Mouse (Mus musculus) liver, embryonic 16.5 days (tissue): Measurements from ENCODE around the gene Kansl2. TPM values are rescaled to one million over a fixed set of nuclear protein-coding genes. Genes with fewer than 3 reads are reported as not detected.

Experiments
- ATAC-seq: fragments of 200-750 bp; cut with Nextera tagmentation; 2 replicates; pipeline ENCODE4 v1.8.0; 2017; ENCODE audit warnings: low read depth, mild to moderate bottlenecking, moderate number of reproducible peaks, moderate library complexity
- H3K27ac ChIP-seq: fragments of 300-500 bp; sonication (generic); 2 replicates; pipeline ENCODE4 v1.5.1; 2014; ENCODE audit warnings: mild to moderate bottlenecking, low read length
- H3K27me3 ChIP-seq: fragments of 300-500 bp; sonication (generic); 2 replicates; pipeline ENCODE4 v1.6.1; 2014; ENCODE audit warnings: low read depth, low read length, mixed read lengths; ENCODE audit not compliant: control insufficient read depth, insufficient read depth
- H3K36me3 ChIP-seq: fragments of 300-500 bp; sonication (generic); 2 replicates; pipeline ENCODE4 v1.6.1; 2014; ENCODE audit warnings: mild to moderate bottlenecking; ENCODE audit not compliant: control insufficient read depth, insufficient read depth
- H3K4me1 ChIP-seq: fragments of 300-500 bp; sonication (generic); 2 replicates; pipeline ENCODE4 v1.6.1; 2014; ENCODE audit warnings: low read depth, low read length, mixed read lengths; ENCODE audit not compliant: control insufficient read depth
- H3K4me2 ChIP-seq: fragments of 300-500 bp; sonication (generic); 2 replicates; pipeline ENCODE4 v1.6.1; 2014; ENCODE audit warnings: low read depth, low read length, mixed read lengths
- H3K4me3 ChIP-seq: fragments of 300-500 bp; sonication (generic); 2 replicates; pipeline ENCODE4 v1.5.1; 2014; ENCODE audit warnings: low read depth, mild to moderate bottlenecking, low read length
- H3K9ac ChIP-seq: fragments of 300-500 bp; sonication (generic); 2 replicates; pipeline ENCODE4 v1.6.1; 2014; ENCODE audit warnings: low read depth, low read length
- H3K9me3 ChIP-seq: fragments of 300-500 bp; sonication (generic); replicated peaks from 2 replicates; pipeline ENCODE4 v1.6.1; 2016; ENCODE audit warnings: low read length; ENCODE audit not compliant: control insufficient read depth
- WGBS: fragments of 180-500 bp; shearing (Covaris S2); extraction: QIAGEN DNeasy Blood & Tissue Kit; methylation state at CpG from one replicate; pipeline ENCODE4 v1.1.7; 2014; ENCODE audit not compliant: insufficient replicate concordance; 5-methylcytosine and 5-hydroxymethylcytosine counted together
- polyA plus RNA-seq: library from polyadenylated mRNA; unstranded; fragments of >200 nt; fragmentation: Nextera tagmentation; extraction: Ambion mirVana; gene quantifications from 2 replicates; pipeline ENCODE4 v1.2.1, GENCODE M21; 2015

The Kansl2 gene
- polyA plus RNA-seq, 1 experiment from 2014 or later = 28.5 TPM

- WGBS = 34% methylated on average over 8 of the region's 8 CpGs
- Histone ChIP-seq H3K9ac (no peak overlapping the region), H3K36me3 (no peaks in the 10 kb centered on the region), H3K4me2 (no peak overlapping the region), H3K4me3 (no peak overlapping the region), H3K9me3 (no peaks in the 10 kb centered on the region), H3K27me3 (no peaks in the 10 kb centered on the region), H3K27ac (no peak overlapping the region), H3K4me1 (peaks cover 5% of the 10 kb centered on the region)
- no peak for ATAC-seq
These were observed 21.8 kb downstream of the Kansl2 start for GRCm38 (mm10) chr15:98512232-98512631.

GRCm38 (mm10) chr15:98511386-98511928, 22.6 kb downstream of the Kansl2 start:
- Histone ChIP-seq H3K36me3 (no peaks in the 10 kb centered on the region), H3K4me1 (peaks cover 5% of the 10 kb centered on the region), H3K4me2 (peak overlapping the region; percentile 60), H3K9me3 (no peaks in the 10 kb centered on the region), H3K27ac (no peak overlapping the region; the same call in 1 of the 2 replicates), H3K27me3 (no peaks in the 10 kb centered on the region), H3K4me3 (no peak overlapping the region), H3K9ac (no peak overlapping the region)
- 36% methylated on average over 13 of the region's 13 CpGs for WGBS
- ATAC-seq = no peak

DNA sequence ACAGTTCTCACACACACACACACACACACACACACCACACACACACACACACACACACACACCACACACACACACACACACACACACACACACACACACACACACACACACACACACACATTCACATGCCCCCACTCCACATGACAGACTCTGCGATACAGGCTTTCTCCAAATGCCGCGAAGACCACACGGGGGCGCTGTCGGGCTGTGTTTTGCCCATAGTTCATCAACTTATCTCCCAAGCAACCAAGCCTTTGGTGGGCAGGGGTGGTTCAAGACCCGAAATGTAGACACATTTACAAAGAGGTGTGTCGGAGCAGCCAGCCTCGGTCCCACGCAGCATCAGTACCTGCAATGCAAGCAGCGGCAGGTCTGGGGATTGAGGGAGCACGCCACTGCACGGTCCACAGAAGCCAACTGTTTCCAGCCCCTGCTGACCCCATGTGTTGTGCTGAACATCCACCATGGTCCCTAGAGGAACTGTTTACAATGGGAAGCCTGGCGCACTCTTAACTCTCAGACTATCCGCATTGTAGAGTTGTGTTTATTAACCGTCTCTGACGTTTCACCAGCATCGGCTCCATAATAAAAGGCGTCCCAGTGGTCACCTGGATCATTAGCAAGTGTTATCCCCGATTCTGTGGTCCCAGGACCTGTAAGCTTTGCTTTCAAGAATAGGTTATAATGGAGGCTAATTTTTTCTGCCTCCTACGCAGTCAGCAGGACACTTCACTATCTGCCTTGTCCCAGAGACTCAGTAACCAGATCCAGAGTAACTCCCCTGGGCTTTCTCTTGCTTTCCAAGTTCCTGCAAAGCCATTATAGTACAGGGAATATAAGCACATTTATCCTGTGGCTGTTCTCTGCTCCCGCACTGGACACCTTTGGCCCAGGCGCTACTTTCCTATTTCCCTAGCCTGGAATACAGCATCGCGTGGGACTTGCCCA, 23.4 kb downstream of the Kansl2 start:
- Histone ChIP-seq H3K9ac (peak overlapping the region; percentile 29; the same call in 1 of the 2 replicates), H3K4me2 (peak overlapping the region; percentile 60), H3K9me3 (no peaks in the 10 kb centered on the region), H3K27me3 (no peaks in the 10 kb centered on the region), H3K36me3 (no peaks in the 10 kb centered on the region), H3K4me1 (peaks cover 5% of the 10 kb centered on the region), H3K27ac (peak overlapping the region; percentile 2; the same call in 1 of the 2 replicates), H3K4me3 (peak overlapping the region; percentile 43)
- ATAC-seq = no peak
- 25% methylated on average over 25 of the region's 25 CpGs for WGBS

DNA sequence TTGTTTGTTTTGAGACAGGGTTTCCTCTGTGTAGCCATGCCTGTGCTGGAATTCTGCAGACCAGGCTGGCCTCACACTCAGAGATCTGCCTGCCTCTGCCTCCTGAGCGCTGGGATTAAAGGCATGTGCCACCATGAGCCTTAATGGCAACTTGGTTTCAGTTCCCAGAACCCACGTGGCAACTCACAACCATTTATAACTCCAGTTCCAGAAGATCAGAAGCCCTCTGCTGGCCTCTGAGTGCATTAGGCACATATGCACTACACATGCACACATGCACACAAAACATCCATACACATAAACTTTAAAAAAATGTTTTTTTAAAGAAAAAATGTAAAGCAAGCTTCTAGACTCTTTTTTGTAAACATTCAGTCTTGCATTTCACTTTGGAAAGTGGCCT, 24.7 kb downstream of the Kansl2 start:
- H3K27me3 ChIP-seq = no peaks in the 10 kb centered on the region; the same call in 1 of the 2 replicates
- H3K4me3 ChIP-seq = no peak overlapping the region
- H3K27ac ChIP-seq = no peak overlapping the region
- 46% methylated on average over 2 of the region's 2 CpGs for WGBS
- peaks cover 5% of the 10 kb centered on the region for H3K4me1 ChIP-seq
- no peak overlapping the region for H3K9ac ChIP-seq
- H3K4me2 ChIP-seq = no peak overlapping the region
- H3K9me3 ChIP-seq = no peaks in the 10 kb centered on the region
- no peaks in the 10 kb centered on the region for H3K36me3 ChIP-seq
- no peak for ATAC-seq

- Histone ChIP-seq H3K4me3 (no peak overlapping the region), H3K36me3 (no peaks in the 10 kb centered on the region), H3K4me1 (peaks cover 5% of the 10 kb centered on the region), H3K4me2 (no peak overlapping the region), H3K9me3 (no peaks in the 10 kb centered on the region), H3K9ac (no peak overlapping the region), H3K27me3 (no peaks in the 10 kb centered on the region; the same call in 1 of the 2 replicates), H3K27ac (no peak overlapping the region)
- no peak for ATAC-seq
- 81% methylated on average over 6 of the region's 6 CpGs for WGBS
These were observed 26.7 kb downstream of the Kansl2 start for GRCm38 (mm10) chr15:98507321-98507720.

DNA sequence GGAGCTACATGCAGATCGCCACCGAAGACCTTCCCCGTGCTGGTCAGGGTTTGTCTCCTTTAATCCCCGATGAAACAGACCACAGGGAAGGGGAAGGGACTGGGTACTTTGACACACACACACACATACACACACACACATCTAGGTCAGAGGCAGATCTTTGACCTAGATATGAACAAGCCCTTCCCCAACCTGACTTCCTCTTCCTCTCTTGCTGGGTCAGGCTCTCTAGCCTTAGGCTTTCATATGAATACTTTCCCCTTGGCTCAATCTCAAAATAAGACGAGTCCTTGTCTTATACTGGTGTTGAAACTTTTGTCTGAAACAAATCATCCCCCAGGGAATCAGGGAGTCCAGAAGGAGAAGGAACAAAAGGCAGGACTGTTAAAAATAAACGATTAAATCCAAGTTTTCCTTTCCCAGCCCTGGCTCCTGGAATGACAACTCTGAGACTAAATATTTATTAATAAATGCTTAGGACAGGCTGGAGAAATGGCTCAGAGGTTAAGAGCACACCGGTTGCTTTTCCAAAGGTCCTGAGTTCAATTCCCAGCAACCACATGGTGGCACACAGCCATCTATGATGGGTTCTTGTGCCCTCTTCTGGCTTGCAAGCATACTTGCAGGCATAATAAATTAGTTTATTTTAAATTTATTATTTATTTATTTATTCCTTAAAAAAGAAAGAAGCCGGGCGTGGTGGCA, 27.7 kb downstream of the Kansl2 start:
- Histone ChIP-seq H3K27me3 (no peaks in the 10 kb centered on the region; the same call in 1 of the 2 replicates), H3K9me3 (no peaks in the 10 kb centered on the region), H3K4me3 (no peak overlapping the region), H3K9ac (no peak overlapping the region), H3K36me3 (no peaks in the 10 kb centered on the region), H3K4me1 (peaks cover 5% of the 10 kb centered on the region), H3K4me2 (no peak overlapping the region), H3K27ac (no peak overlapping the region)
- ATAC-seq = no peak
- WGBS = 38% methylated on average over 9 of the region's 9 CpGs

DNA sequence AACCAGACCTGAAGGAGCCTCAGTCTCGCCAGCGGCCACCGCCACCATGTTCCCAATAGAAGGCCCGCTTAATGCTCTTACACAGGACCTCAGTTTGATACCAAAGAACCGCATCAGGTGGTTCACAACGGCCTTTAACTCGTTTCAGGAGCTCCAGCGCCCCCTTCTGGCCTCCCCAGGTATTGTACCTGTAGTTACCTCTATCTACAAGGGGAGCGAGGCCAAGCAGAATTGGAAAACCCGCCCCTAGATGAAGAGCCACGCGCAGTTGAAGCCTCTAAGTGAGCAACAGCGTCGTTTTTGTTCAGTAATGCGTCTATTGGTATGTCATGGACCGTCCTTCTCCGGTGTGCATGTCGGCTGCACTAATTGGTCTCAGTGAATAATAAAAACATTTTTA, 29.6 kb downstream of the Kansl2 start:
- WGBS = 12% methylated on average over 18 of the region's 18 CpGs
- Histone ChIP-seq H3K36me3 (no peaks in the 10 kb centered on the region), H3K4me1 (no peaks in the 10 kb centered on the region; the same call in 1 of the 2 replicates), H3K27me3 (no peaks in the 10 kb centered on the region; the same call in 1 of the 2 replicates), H3K9ac (no peak overlapping the region), H3K27ac (no peak overlapping the region), H3K4me3 (no peak overlapping the region), H3K4me2 (no peak overlapping the region), H3K9me3 (no peaks in the 10 kb centered on the region)
- ATAC-seq = no peak

DNA sequence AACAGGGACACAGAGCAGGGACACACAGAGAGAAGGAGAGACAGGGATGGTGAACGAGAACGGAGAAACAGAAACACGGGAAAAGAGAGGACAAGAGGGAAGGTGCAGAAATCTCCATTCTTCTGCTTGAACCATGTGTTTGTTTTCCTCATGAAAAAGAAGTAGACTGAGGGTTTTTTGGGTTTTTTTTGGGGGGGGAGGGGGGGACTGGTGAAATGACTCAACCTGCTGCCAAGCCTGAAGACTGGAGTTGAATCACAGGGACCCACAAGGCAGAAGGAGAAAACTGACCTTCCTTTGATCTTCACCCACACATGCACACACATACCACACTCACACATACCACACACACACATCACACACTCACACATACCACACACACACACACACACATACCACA, 30.7 kb downstream of the Kansl2 start:
- Histone ChIP-seq H3K4me1 (no peaks in the 10 kb centered on the region; the same call in 1 of the 2 replicates), H3K9me3 (no peaks in the 10 kb centered on the region), H3K27me3 (no peaks in the 10 kb centered on the region; the same call in 1 of the 2 replicates), H3K4me3 (no peak overlapping the region), H3K36me3 (no peaks in the 10 kb centered on the region), H3K27ac (no peak overlapping the region), H3K9ac (no peak overlapping the region), H3K4me2 (no peak overlapping the region)
- WGBS = 68% methylated on average over 3 of the region's 3 CpGs
- ATAC-seq = no peak
